Mouse (Mus musculus): ENCODE data around the gene Rtf1. TPM values are rescaled to one million over a fixed set of nuclear protein-coding genes. Genes with fewer than 3 reads are reported as not detected.
"Not testable (repeated sequence)": the region's sequence is repeated elsewhere in the genome, so short reads cannot be mapped to it uniquely, and the experiment has no call there.

Rtf1 gene
- polyA plus RNA-seq, 1 experiment from 2014 or later = 25.3 TPM

DNA sequence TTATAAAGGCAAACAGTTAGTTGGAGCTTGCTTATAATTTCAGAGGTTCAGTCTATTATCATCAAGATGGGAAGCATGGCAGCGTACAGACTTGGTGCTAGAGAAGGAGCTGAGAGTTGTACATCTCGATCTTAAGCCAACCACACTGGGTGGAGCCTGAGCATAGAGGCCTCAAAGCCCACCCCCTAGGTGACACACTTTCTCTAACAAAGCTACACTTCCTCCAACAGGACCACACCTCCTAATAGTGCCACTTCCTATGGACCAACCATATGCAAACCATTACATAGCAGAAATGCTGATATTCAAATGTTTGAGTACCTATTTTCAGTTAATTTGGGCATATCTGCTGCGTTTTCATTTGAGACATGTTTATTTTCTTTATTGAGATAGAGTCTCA is 35.1 kb downstream of the Rtf1 start:
- Histone ChIP-seq H3K9me3 (ENCODE audit: control insufficient read depth, low read length) (no peaks in the 10 kb centered on the region), H3K4me1 (replicated peaks; ENCODE audit: control insufficient read depth, insufficient read depth, low read length) (no peaks in the 10 kb centered on the region), H3K4me2 (no peak overlapping the region), H3K36me3 (ENCODE audit: control insufficient read depth, insufficient read depth, low read length) (peaks cover 12% of the 10 kb centered on the region; the same call in 1 of the 2 replicates), H3K9ac (ENCODE audit: low read depth, low read length) (no peak overlapping the region), H3K27ac (ENCODE audit: low read depth, low read length) (no peak overlapping the region), H3K27me3 (replicated peaks; ENCODE audit: control insufficient read depth, insufficient read depth, low read length) (no peaks in the 10 kb centered on the region), H3K4me3 (ENCODE audit: low read depth, low read length) (no peak overlapping the region)
- no peak for ATAC-seq (replicated peaks; ENCODE audit: low FRiP score)
- 84% methylated on average over 3 of the region's 3 CpGs for WGBS
- DNase-seq (ENCODE audit: low spot score) = no peak

DNA sequence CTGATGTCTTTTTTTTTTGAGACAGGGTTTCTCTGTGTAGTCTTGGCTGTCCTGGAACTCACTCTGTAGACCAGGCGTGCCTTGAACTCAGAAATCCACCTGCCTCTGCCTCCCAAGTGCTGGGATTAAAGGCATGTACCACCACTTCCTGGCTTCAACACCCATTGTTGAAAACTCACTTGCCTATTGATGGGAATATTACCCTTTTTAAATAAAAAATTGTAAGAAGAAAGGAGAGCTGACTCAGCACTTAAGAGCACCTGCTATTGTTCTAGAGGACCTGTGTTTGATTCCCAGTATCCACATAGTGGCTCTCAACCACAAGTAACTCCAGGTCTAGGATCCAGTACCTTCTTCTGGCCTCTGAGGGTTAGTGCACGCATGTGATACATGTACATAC is 41.0 kb downstream of the Rtf1 start:
- H3K36me3 ChIP-seq (ENCODE audit: control insufficient read depth, insufficient read depth, low read length) = peaks cover 11% of the 10 kb centered on the region
- 89% methylated on average over 2 of the region's 2 CpGs for WGBS
- not testable (repeated sequence) for H3K4me3 ChIP-seq (ENCODE audit: low read depth, low read length); H3K4me2 ChIP-seq; H3K27ac ChIP-seq (ENCODE audit: low read depth, low read length); ATAC-seq (replicated peaks; ENCODE audit: low FRiP score); DNase-seq (ENCODE audit: low spot score); H3K27me3 ChIP-seq (replicated peaks; ENCODE audit: control insufficient read depth, insufficient read depth, low read length); H3K9ac ChIP-seq (ENCODE audit: low read depth, low read length); H3K9me3 ChIP-seq (ENCODE audit: control insufficient read depth, low read length); H3K4me1 ChIP-seq (replicated peaks; ENCODE audit: control insufficient read depth, insufficient read depth, low read length)

DNA sequence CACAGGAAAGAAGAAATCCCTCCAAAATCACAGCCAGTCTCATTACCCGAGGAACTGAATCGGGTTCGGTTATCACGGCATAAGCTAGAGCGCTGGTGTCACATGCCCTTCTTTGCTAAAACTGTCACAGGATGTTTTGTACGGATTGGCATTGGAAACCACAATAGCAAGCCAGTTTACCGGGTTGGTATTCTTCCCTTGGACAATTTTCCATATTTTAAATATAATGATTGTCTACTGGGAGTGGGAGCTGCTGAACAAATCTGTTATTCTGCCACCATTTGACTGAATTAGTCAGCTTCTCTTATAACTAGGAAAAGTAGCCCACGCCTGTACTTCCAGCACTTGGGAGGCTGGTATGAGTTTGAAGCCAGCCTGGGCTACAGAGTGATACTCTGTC is 46.2 kb downstream of the Rtf1 start:
- WGBS = 93% methylated on average over 8 of the region's 8 CpGs
- no peaks in the 10 kb centered on the region for H3K27me3 ChIP-seq (replicated peaks; ENCODE audit: control insufficient read depth, insufficient read depth, low read length)

DNA sequence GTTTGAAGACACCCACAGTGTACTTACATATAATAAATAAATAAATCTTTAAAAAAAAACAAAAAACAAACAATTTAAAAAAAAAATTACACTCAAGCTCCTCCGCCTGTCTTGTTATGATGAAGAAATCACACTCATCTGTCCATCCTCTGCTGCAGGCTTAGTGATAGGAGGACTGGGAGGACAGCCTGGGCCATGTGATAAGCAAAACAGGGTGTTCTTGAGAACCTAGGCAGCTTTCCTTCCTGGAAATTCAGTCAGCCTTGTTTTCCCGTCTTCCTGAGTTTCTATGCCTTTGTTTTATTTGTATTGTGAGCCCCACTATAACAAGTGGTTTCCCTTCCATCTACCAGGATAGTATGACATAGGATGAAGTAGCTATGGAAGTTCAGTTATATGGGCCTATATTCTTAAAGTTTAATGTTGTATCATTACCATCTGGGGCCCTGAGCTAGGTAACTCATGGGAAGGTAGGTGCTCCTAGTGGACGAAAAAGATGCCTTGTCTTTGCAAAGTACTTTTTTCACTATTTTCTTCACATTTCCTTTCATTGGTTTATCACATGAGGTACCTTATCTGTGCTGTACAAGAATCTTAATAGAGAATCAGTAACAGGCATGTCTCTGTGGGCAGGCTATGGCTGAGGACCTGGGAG is 53.0 kb downstream of the Rtf1 start:
- no peaks in the 10 kb centered on the region for H3K27me3 ChIP-seq (replicated peaks; ENCODE audit: control insufficient read depth, insufficient read depth, low read length)
- no peak overlapping the region for H3K4me2 ChIP-seq
- peaks cover 32% of the 10 kb centered on the region for H3K36me3 ChIP-seq (ENCODE audit: control insufficient read depth, insufficient read depth, low read length)
- no peak overlapping the region for H3K9ac ChIP-seq (ENCODE audit: low read depth, low read length)
- DNase-seq (ENCODE audit: low spot score) = no peak
- 71% methylated on average over 3 of the region's 3 CpGs for WGBS
- H3K4me1 ChIP-seq (replicated peaks; ENCODE audit: control insufficient read depth, insufficient read depth, low read length) = 0 out of 2 replicates have a peak, but pooled peaks cover 3% of the 10 kb centered on the region
- H3K4me3 ChIP-seq (ENCODE audit: low read depth, low read length) = no peak overlapping the region
- peak; percentile 74 for ATAC-seq (replicated peaks; ENCODE audit: low FRiP score)
- no peaks in the 10 kb centered on the region for H3K9me3 ChIP-seq (ENCODE audit: control insufficient read depth, low read length)
- no peak overlapping the region for H3K27ac ChIP-seq (ENCODE audit: low read depth, low read length)

More for the DNA sequence above, 46.2 kb downstream of the Rtf1 start:
- ATAC-seq (replicated peaks; ENCODE audit: low FRiP score) (no peak), DNase-seq (ENCODE audit: low spot score) (no peak)
- H3K36me3 ChIP-seq (ENCODE audit: control insufficient read depth, insufficient read depth, low read length) = peaks cover 28% of the 10 kb centered on the region
- H3K4me3 ChIP-seq (ENCODE audit: low read depth, low read length) = no peak overlapping the region
- H3K9me3 ChIP-seq (ENCODE audit: control insufficient read depth, low read length) = no peaks in the 10 kb centered on the region
- no peaks in the 10 kb centered on the region for H3K4me1 ChIP-seq (replicated peaks; ENCODE audit: control insufficient read depth, insufficient read depth, low read length)
- no peak overlapping the region for H3K9ac ChIP-seq (ENCODE audit: low read depth, low read length)
- H3K27ac ChIP-seq (ENCODE audit: low read depth, low read length) = no peak overlapping the region
- H3K4me2 ChIP-seq = no peak overlapping the region

DNA sequence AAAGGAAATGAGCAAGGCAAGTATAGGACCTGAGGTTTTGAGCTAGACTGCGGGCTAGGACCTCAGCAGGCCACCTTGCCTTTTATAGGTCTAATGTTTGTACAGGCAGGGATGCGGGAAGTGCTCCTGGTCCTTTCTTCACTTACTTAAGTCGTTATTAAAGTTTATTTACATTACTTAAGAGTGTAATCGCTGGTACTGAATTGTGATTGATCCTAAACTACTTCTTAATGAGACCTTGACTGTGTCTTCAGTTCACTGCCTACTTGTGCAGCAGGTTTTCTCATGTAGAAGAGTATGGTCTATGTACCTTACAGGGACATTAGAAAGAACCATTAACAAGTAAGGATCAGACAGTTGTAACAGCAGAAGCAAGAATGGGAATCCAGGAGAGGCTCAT is 55.9 kb downstream of the Rtf1 start:
- H3K9me3 ChIP-seq (ENCODE audit: control insufficient read depth, low read length) = no peaks in the 10 kb centered on the region
- H3K4me3 ChIP-seq (ENCODE audit: low read depth, low read length) = no peak overlapping the region
- H3K36me3 ChIP-seq (ENCODE audit: control insufficient read depth, insufficient read depth, low read length) = peaks cover 28% of the 10 kb centered on the region
- no peak overlapping the region for H3K4me2 ChIP-seq
- 86% methylated on average over 4 of the region's 4 CpGs for WGBS
- ATAC-seq (replicated peaks; ENCODE audit: low FRiP score) (no peak), DNase-seq (ENCODE audit: low spot score) (no peak)
- no peak overlapping the region for H3K9ac ChIP-seq (ENCODE audit: low read depth, low read length)
- 0 out of 2 replicates have a peak, but pooled peaks cover 3% of the 10 kb centered on the region for H3K4me1 ChIP-seq (replicated peaks; ENCODE audit: control insufficient read depth, insufficient read depth, low read length)
- H3K27me3 ChIP-seq (replicated peaks; ENCODE audit: control insufficient read depth, insufficient read depth, low read length) = no peaks in the 10 kb centered on the region
- no peak overlapping the region for H3K27ac ChIP-seq (ENCODE audit: low read depth, low read length)

DNA sequence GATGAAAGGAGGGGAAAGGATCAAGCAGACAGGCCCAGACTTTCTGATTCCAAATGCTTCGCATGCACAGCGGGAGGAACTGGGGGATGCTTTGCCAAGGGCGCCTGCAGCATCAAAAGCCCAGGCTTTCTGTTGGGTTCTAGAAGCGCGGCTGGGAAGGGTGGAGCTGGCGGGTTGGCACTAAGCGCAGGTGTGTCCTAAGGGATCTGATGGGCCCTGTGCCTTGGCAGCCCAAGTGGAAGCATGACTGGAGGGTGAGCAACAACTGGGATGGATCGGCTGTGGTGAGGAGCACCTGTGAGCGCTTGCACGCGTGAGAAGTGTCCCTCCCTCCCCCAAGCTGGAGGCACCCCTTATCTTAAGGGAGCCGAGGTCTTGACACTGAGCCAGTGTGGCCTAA is 62.3 kb downstream of the Rtf1 start:
- Histone ChIP-seq H3K27ac (ENCODE audit: low read depth, low read length) (no peak overlapping the region), H3K4me1 (replicated peaks; ENCODE audit: control insufficient read depth, insufficient read depth, low read length) (peaks cover 8% of the 10 kb centered on the region), H3K4me3 (ENCODE audit: low read depth, low read length) (no peak overlapping the region), H3K4me2 (no peak overlapping the region), H3K9me3 (ENCODE audit: control insufficient read depth, low read length) (no peaks in the 10 kb centered on the region), H3K36me3 (ENCODE audit: control insufficient read depth, insufficient read depth, low read length) (peaks cover 10% of the 10 kb centered on the region), H3K9ac (ENCODE audit: low read depth, low read length) (no peak overlapping the region), H3K27me3 (replicated peaks; ENCODE audit: control insufficient read depth, insufficient read depth, low read length) (peaks cover 7% of the 10 kb centered on the region; the same call in 1 of the 2 replicates)
- 22% methylated on average over 12 of the region's 12 CpGs for WGBS
- DNase-seq (ENCODE audit: low spot score) (no peak), ATAC-seq (replicated peaks; ENCODE audit: low FRiP score) (no peak)

DNA sequence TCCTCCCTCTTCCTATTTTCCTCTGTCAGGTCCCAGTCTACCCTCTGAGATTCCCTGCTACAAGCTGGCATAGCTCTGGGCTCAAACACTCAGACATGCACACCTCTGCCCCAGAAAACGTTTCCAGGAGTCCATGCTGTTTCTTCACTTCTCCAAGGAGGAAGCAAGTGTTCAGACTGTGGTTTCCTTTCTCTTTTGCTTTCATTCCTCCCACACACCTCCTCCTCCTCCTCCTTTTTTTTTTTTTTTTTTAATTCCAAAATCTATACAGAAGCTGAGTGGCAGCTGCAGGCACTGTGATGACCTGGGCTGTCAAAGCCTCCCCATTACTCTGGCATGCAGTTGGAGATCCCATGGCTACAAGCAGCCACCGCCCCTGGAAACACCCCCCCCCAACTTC is 65.7 kb downstream of the Rtf1 start:
- no peaks in the 10 kb centered on the region for H3K36me3 ChIP-seq (ENCODE audit: control insufficient read depth, insufficient read depth, low read length)
- no peaks in the 10 kb centered on the region for H3K9me3 ChIP-seq (ENCODE audit: control insufficient read depth, low read length)
- no peak for DNase-seq (ENCODE audit: low spot score)
- ATAC-seq (replicated peaks; ENCODE audit: low FRiP score) = no peak
- no peak overlapping the region for H3K4me3 ChIP-seq (ENCODE audit: low read depth, low read length)
- peaks cover 33% of the 10 kb centered on the region for H3K27me3 ChIP-seq (replicated peaks; ENCODE audit: control insufficient read depth, insufficient read depth, low read length)
- 16% methylated on average over 2 of the region's 2 CpGs for WGBS
- H3K4me2 ChIP-seq = peak overlapping the region; percentile 100; the same call in 1 of the 2 replicates
- no peak overlapping the region for H3K9ac ChIP-seq (ENCODE audit: low read depth, low read length)
- no peak overlapping the region for H3K27ac ChIP-seq (ENCODE audit: low read depth, low read length)
- H3K4me1 ChIP-seq (replicated peaks; ENCODE audit: control insufficient read depth, insufficient read depth, low read length) = peaks cover 35% of the 10 kb centered on the region

DNA sequence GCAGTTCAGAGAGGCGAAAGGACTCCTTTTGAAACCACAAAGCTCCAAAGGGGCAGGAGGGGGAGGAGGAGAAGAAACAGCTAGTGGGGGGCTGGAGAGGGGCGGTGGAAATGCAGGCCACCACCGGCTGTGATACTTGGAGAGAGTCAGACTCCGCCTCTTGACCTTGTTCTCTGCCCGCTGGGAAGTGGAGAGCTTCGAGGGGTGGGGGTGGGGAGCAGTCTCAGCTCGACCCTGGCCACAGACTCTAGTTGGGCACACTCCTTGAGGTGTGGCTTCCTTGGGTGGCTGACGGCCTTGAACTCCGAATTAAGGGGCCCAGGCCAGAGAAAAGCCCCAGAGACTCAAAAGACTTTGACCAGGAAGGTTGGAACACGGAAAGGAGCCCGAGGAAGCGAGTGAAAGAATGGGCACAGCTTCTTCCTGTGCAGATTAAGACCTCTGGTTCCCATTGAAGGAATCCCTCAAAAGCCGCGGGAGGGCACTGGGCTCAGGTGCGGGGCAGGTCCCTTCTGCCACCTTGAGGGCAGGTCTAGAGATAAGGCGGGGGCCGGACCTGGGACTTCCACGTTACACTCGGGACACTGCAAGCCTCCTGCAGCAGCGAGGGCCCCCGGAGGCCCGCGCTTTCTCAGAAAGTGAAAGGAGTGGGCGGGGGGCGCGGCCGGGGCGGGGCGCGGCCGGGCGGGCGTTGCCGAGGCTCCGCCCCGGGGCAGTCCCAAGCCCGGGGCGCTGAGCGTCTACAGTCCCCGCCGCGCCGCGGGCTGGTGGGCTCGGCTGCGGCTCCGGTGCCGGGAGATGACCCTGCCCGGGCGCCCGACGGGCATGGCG is 66.9 kb downstream of the Rtf1 start, which contains the start of gene Itpka:
Gene Itpka, plus strand, starts transcription at position 757 of the 831 bp plus-strand sequence.
- peak within 1 kb of the TSS; percentile 100 for H3K4me2 ChIP-seq
- under 1% methylated on average over 53 of the region's 53 CpGs for WGBS
- H3K4me1 ChIP-seq (replicated peaks; ENCODE audit: control insufficient read depth, insufficient read depth, low read length) = peaks cover 35% of the 10 kb centered on the region

More for the DNA sequence above, 66.9 kb downstream of the Rtf1 start, which contains the start of gene Itpka:
- ATAC-seq (replicated peaks; ENCODE audit: low FRiP score) (peak; percentile 83), DNase-seq (ENCODE audit: low spot score) (peak; percentile 89)
- H3K36me3 ChIP-seq (ENCODE audit: control insufficient read depth, insufficient read depth, low read length) = no peaks in the 10 kb centered on the region
- H3K27me3 ChIP-seq (replicated peaks; ENCODE audit: control insufficient read depth, insufficient read depth, low read length) = peaks cover 38% of the 10 kb centered on the region
- H3K4me3 ChIP-seq (ENCODE audit: low read depth, low read length) = peak within 1 kb of the TSS; percentile 78
- H3K27ac ChIP-seq (ENCODE audit: low read depth, low read length) = peak within 1 kb of the TSS; percentile 80
- no peaks in the 10 kb centered on the region for H3K9me3 ChIP-seq (ENCODE audit: control insufficient read depth, low read length)
- H3K9ac ChIP-seq (ENCODE audit: low read depth, low read length) = peak within 1 kb of the TSS; percentile 75
